Mouse (Mus musculus): ENCODE measurements around the gene Cyp2d9. TPM values are rescaled to one million over a fixed set of nuclear protein-coding genes. Genes with fewer than 3 reads are reported as not detected.
"Not testable (repeated sequence)": the region's sequence is repeated elsewhere in the genome, so short reads cannot be mapped to it uniquely, and the experiment has no call there.

The Cyp2d9 gene
- polyA plus RNA-seq, 2 experiments, result 0.26 TPM; not detected in 1

DNA sequence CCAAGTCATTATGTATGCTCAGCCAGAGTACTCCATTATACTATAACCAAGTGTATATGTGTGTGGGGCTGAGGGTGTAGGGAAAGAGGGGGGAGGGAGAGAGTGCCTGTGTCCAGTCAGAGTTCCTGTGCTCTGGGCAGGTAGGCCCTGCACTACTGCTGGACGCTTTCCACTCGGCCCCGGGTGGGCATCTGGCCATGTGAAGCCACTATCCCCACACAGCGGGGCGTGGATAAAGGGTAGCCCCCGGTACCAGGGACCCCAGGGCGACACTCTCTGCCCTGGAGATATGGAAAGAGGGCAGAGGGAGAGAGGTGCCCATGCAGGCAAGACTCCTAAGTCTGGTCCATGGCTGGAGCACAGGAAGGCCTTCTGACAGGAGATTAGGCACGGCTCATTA is 12.0 kb downstream of the Cyp2d9 start:
- H3K27me3 ChIP-seq (ENCODE audit: control insufficient read depth, insufficient read depth, low read length), result no peaks in the 10 kb centered on the region
- 80% methylated on average over 8 of the region's 8 CpGs for WGBS
- H3K4me1 ChIP-seq (ENCODE audit: control insufficient read depth, insufficient read depth, low read length), result no peaks in the 10 kb centered on the region
- H3K9me3 ChIP-seq (ENCODE audit: control insufficient read depth, low read length), result no peaks in the 10 kb centered on the region
- H3K36me3 ChIP-seq (ENCODE audit: control insufficient read depth, insufficient read depth, low read length), result no peaks in the 10 kb centered on the region
- H3K4me2 ChIP-seq (replicated peaks; ENCODE audit: low read depth, low read length, severe bottlenecking), result no peak overlapping the region
- ATAC-seq (ENCODE audit: low FRiP score, low read depth), result no peak
- no peak for TF ChIP-seq POLR2A (IDR thresholded peaks at IDR 0.05; ENCODE audit: borderline replicate concordance, extremely low read depth, insufficient read depth, insufficient read length)
- no peak for DNase-seq (ENCODE audit: low spot score)
- H3K27ac ChIP-seq (replicated peaks; ENCODE audit: low read depth, low read length), result no peak overlapping the region
- no peak overlapping the region for H3K4me3 ChIP-seq (replicated peaks; ENCODE audit: low read length)
- H3K9ac ChIP-seq (ENCODE audit: low read depth, low read length, severe bottlenecking), result no peak overlapping the region

DNA sequence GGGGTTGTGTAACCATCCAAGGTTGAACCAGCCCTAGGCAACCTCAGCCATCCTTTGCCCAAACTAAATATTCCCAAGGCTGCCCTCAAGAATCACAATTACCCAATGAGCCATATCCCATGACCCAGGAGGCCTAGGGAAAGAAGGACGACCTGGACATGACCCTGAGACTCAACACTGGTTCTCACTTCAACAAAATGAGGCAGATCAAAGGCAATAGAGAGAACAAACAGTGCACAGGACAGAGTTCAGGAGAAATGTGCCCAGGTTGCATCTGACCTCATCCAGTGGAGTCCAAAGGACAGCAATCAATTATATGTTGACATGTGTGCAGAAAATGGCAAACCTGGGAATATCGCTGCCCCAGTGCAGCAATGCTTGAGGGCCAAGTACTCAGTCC is 16.8 kb downstream of the Cyp2d9 start:
- H3K4me3 ChIP-seq (replicated peaks; ENCODE audit: low read length); H3K4me1 ChIP-seq (ENCODE audit: control insufficient read depth, insufficient read depth, low read length); H3K4me2 ChIP-seq (replicated peaks; ENCODE audit: low read depth, low read length, severe bottlenecking); H3K36me3 ChIP-seq (ENCODE audit: control insufficient read depth, insufficient read depth, low read length); H3K9ac ChIP-seq (ENCODE audit: low read depth, low read length, severe bottlenecking); ATAC-seq (ENCODE audit: low FRiP score, low read depth); H3K27me3 ChIP-seq (ENCODE audit: control insufficient read depth, insufficient read depth, low read length); H3K9me3 ChIP-seq (ENCODE audit: control insufficient read depth, low read length); DNase-seq (ENCODE audit: low spot score); H3K27ac ChIP-seq (replicated peaks; ENCODE audit: low read depth, low read length): not testable (repeated sequence)
- 71% methylated on average over 2 of the region's 2 CpGs for WGBS

- not testable (repeated sequence) for H3K4me2 ChIP-seq (replicated peaks; ENCODE audit: low read depth, low read length, severe bottlenecking); H3K4me3 ChIP-seq (replicated peaks; ENCODE audit: low read length); DNase-seq (ENCODE audit: low spot score); H3K27me3 ChIP-seq (ENCODE audit: control insufficient read depth, insufficient read depth, low read length); H3K9ac ChIP-seq (ENCODE audit: low read depth, low read length, severe bottlenecking); H3K36me3 ChIP-seq (ENCODE audit: control insufficient read depth, insufficient read depth, low read length); H3K4me1 ChIP-seq (ENCODE audit: control insufficient read depth, insufficient read depth, low read length); H3K9me3 ChIP-seq (ENCODE audit: control insufficient read depth, low read length); ATAC-seq (ENCODE audit: low FRiP score, low read depth); H3K27ac ChIP-seq (replicated peaks; ENCODE audit: low read depth, low read length)
- 95% methylated on average over 1 of the region's 1 CpGs for WGBS
These were observed 18.9 kb downstream of the Cyp2d9 start for GRCm38 (mm10) chr15:82452133-82452532.

DNA sequence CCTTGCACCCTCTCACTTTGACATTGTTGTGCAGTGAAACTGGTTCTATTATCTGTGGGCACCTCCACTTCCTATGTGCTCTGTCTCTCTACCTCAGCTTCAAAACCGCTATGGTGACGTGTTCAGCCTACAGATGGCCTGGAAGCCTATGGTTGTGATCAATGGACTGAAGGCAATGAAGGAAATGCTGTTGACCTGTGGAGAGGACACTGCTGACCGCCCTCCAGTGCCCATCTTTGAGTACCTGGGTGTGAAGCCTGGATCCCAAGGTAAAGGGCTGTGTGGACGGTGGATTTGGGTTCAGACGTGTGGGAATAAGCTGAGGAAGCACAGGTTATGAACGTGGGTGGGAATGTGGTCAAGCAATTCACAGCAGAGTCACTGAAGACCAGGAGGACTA is 20.3 kb downstream of the Cyp2d9 start:
- H3K4me2 ChIP-seq (replicated peaks; ENCODE audit: low read depth, low read length, severe bottlenecking); H3K36me3 ChIP-seq (ENCODE audit: control insufficient read depth, insufficient read depth, low read length); ATAC-seq (ENCODE audit: low FRiP score, low read depth); H3K9me3 ChIP-seq (ENCODE audit: control insufficient read depth, low read length); H3K9ac ChIP-seq (ENCODE audit: low read depth, low read length, severe bottlenecking); H3K4me1 ChIP-seq (ENCODE audit: control insufficient read depth, insufficient read depth, low read length); H3K27me3 ChIP-seq (ENCODE audit: control insufficient read depth, insufficient read depth, low read length); H3K27ac ChIP-seq (replicated peaks; ENCODE audit: low read depth, low read length); H3K4me3 ChIP-seq (replicated peaks; ENCODE audit: low read length); DNase-seq (ENCODE audit: low spot score): not testable (repeated sequence)
- WGBS, result 86% methylated on average over 6 of the region's 6 CpGs

- not testable (repeated sequence) for H3K36me3 ChIP-seq (ENCODE audit: control insufficient read depth, insufficient read depth, low read length); H3K4me3 ChIP-seq (replicated peaks; ENCODE audit: low read length); H3K27ac ChIP-seq (replicated peaks; ENCODE audit: low read depth, low read length); ATAC-seq (ENCODE audit: low FRiP score, low read depth); H3K4me2 ChIP-seq (replicated peaks; ENCODE audit: low read depth, low read length, severe bottlenecking); DNase-seq (ENCODE audit: low spot score); H3K9me3 ChIP-seq (ENCODE audit: control insufficient read depth, low read length); H3K4me1 ChIP-seq (ENCODE audit: control insufficient read depth, insufficient read depth, low read length); H3K27me3 ChIP-seq (ENCODE audit: control insufficient read depth, insufficient read depth, low read length); H3K9ac ChIP-seq (ENCODE audit: low read depth, low read length, severe bottlenecking)
- WGBS, result 85% methylated on average over 6 of the region's 6 CpGs
These were observed 23.0 kb downstream of the Cyp2d9 start for GRCm38 (mm10) chr15:82456086-82456790.

Data from limb, embryonic 14.5 days (tissue).